Mouse (Mus musculus) spleen, adult 2 months (tissue): ENCODE measurements around the gene Ccng2.

ENCODE experiments used
- CTCF ChIP-seq: fragments of 200-500 bp; IDR thresholded peaks from 2 replicates; pipeline ENCODE4 v1.5.1; 2011; ENCODE audit warnings: mild to moderate bottlenecking, inconsistent platforms; ENCODE audit not compliant: insufficient read depth, insufficient read length, insufficient replicate concordance; ENCODE audit errors: extremely low read depth
- POLR2A ChIP-seq: fragments of 200-500 bp; IDR thresholded peaks from 2 replicates; pipeline ENCODE4 v1.6.1; 2011; ENCODE audit warnings: low read depth, low read length, inconsistent platforms

DNA sequence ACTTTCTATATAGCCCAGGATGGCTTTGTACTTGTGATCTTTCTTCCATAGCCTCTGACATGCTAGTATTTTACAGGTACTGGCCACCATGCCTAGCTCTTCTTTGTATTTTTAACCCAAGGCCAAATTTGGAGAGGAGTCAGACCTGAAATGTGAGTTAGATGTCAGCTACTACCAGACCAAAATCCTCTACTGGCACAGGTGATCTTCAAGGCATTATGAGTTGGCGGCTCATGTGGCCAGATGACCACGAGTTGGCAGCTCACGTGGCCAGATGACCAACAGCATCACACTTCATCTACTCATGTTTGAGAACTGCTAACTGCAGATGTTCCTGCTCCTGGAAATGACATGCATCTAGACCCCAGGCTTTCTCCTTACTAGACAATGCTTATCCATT lies 48.7 kb upstream of the Ccng2 start:
- TF ChIP-seq CTCF: no peak
- TF ChIP-seq POLR2A: no peak
